In the genomic region with DNA sequence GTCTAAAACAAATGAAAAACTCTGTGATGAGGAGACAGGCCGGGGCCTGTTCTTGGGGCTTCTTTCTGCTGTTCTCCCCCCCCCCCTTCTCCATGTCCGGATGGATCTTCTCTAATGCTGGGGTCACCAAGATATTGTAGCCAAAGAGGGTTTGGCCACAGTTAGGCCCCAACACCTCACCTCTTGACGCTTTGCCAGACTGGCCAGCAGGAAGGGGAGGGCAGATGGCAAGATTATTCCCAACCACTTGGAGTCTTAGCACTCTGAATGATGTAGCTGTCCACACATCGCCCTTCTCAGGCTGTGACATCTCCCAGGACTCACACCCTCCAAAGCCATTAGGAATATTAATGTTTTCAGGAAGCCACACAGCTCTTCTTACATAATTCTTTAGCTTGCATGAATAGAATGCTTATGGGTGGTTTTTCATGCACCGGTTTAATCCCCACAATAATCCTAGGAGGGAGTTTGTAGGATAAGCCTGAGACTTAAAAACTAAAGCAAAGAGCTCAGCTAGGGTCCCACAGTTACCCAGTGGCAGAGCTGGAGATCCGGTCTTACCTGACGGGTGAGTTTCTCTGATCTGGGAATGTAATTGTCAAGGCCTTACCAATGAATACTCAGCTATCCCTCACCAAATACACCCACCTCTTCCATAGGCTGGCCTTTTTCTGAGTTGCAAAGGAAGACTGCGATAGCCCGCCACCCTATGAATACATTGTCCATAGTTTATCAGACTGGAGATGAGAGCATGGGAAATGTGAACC, we compare ENCODE assay signal across 27 mouse cellular contexts. TPM values are rescaled to one million over a fixed set of nuclear protein-coding genes. Genes with fewer than 3 reads are reported as not detected.
DNase-seq lines count a peak whose midpoint lies in the region; ATAC-seq and TF ChIP-seq lines count a peak whose summit lies in the region.
"Had no signal": no experiment of that assay in that cellular context is flagged by ENCODE, and none has a peak within 500 bp of the region (broad histone marks: within the 10 kb centered on the region; RNA-seq: fewer than 3 reads in every experiment).

No protein-coding gene starts in this region.

- no peak for TF ChIP-seq POLR2A in lung, adult 2 months (IDR thresholded peaks at IDR 0.05; ENCODE audit: borderline replicate concordance, extremely low read depth, low read depth, low read length)

- no peaks in the 10 kb centered on the region for H3K4me1 ChIP-seq in forebrain, embryonic 11.5 days (replicated peaks; ENCODE audit: control insufficient read depth, insufficient read depth, low read length)
- 0 out of 2 replicates have a peak, but pooled peaks cover 2% of the 10 kb centered on the region for H3K4me1 ChIP-seq in forebrain, embryonic 12.5 days
- H3K4me1 ChIP-seq in lung, embryonic 16.5 days (replicated peaks; ENCODE audit: control insufficient read depth, insufficient read depth, low read length), result peaks cover 8% of the 10 kb centered on the region
- H3K4me1 ChIP-seq in lung, adult 2 months (ENCODE audit: control insufficient read depth, insufficient read depth, low read length), result no peaks in the 10 kb centered on the region
- peaks cover 4% of the 10 kb centered on the region; the same call in 1 of the 2 replicates for H3K4me1 ChIP-seq in stomach, embryonic 16.5 days (ENCODE audit: control insufficient read depth, insufficient read depth, low read length)
- H3K4me1 ChIP-seq: hindbrain, embryonic 13.5 days; intestine, embryonic 15.5 days; liver, embryonic 13.5 days had no signal

- H3K4me2 ChIP-seq in forebrain, embryonic 11.5 days (ENCODE audit: low read depth, low read length, severe bottlenecking), result no peak overlapping the region
- no peak overlapping the region for H3K4me2 ChIP-seq in forebrain, embryonic 12.5 days
- H3K4me2 ChIP-seq in lung, embryonic 16.5 days (ENCODE audit: low read depth, low read length), result no peak overlapping the region
- H3K4me2 ChIP-seq in stomach, embryonic 16.5 days (ENCODE audit: low read depth, low read length), result no peak overlapping the region
- H3K4me2 ChIP-seq: hindbrain, embryonic 13.5 days; intestine, embryonic 15.5 days; kidney, embryonic 15.5 days; limb, embryonic 12.5 days; liver, embryonic 13.5 days had no signal

- H3K4me3 ChIP-seq in forebrain, embryonic 11.5 days (ENCODE audit: low read depth, low read length), result no peak overlapping the region
- no peak overlapping the region for H3K4me3 ChIP-seq in forebrain, embryonic 12.5 days (replicated peaks)
- no peak overlapping the region for H3K4me3 ChIP-seq in lung, embryonic 16.5 days (ENCODE audit: low read length)
- no peak overlapping the region for H3K4me3 ChIP-seq in lung, adult 2 months (replicated peaks; ENCODE audit: extremely low read depth, low read depth, low read length)
- H3K4me3 ChIP-seq in stomach, embryonic 16.5 days (replicated peaks; ENCODE audit: low read length), result no peak overlapping the region
- H3K4me3 ChIP-seq: hindbrain, embryonic 13.5 days; intestine, embryonic 15.5 days; kidney, embryonic 15.5 days; limb, embryonic 12.5 days; liver, embryonic 13.5 days; megakaryocyte, embryonic 14.5 days had no signal

- H3K27ac ChIP-seq in forebrain, embryonic 11.5 days (ENCODE audit: low read depth, low read length), result no peak overlapping the region
- no peak overlapping the region for H3K27ac ChIP-seq in forebrain, embryonic 12.5 days
- H3K27ac ChIP-seq in lung, embryonic 16.5 days (ENCODE audit: low read length), result no peak overlapping the region
- H3K27ac ChIP-seq in stomach, embryonic 16.5 days (ENCODE audit: low read length), result peak overlapping the region; percentile 39; the same call in 1 of the 2 replicates
- H3K27ac ChIP-seq: hindbrain, embryonic 13.5 days; intestine, embryonic 15.5 days; kidney, embryonic 15.5 days; limb, embryonic 12.5 days; liver, embryonic 13.5 days had no signal

- DNase-seq in forebrain, embryonic 11.5 days (ENCODE audit: low spot score), result peak; percentile 34
- no peak for DNase-seq in lung, adult 2 months
- peak; percentile 36 to 51 for DNase-seq in cerebellum, postnatal 36 days
- no peak for DNase-seq in adrenal gland, adult 2 months
- DNase-seq: adrenal gland, postnatal 25 days; embryo, embryonic 11 days; liver, embryonic 13.5 days; lung, postnatal 14 days; right cerebral cortex, adult 18-20 months; spleen, adult 18-20 months; thymus, postnatal 36 days had no signal

- 80% methylated on average over 9 of the region's 9 CpGs for WGBS in forebrain, embryonic 11.5 days
- 75% methylated on average over 9 of the region's 9 CpGs for WGBS in forebrain, embryonic 12.5 days
- WGBS in lung, embryonic 16.5 days, result 50% methylated on average over 9 of the region's 9 CpGs
- WGBS in lung, adult 2 months, result 64% methylated on average over 9 of the region's 9 CpGs
- WGBS in stomach, embryonic 16.5 days, result 55% methylated on average over 9 of the region's 9 CpGs

- no peak for TF ChIP-seq CTCF in lung, adult 2 months (IDR thresholded peaks at IDR 0.05; ENCODE audit: insufficient read depth, low read length)

- no peaks in the 10 kb centered on the region for H3K9me3 ChIP-seq in forebrain, embryonic 11.5 days (ENCODE audit: control insufficient read depth, low read length)
- no peaks in the 10 kb centered on the region for H3K9me3 ChIP-seq in forebrain, embryonic 12.5 days
- no peaks in the 10 kb centered on the region for H3K9me3 ChIP-seq in lung, embryonic 16.5 days (ENCODE audit: control insufficient read depth, low read length)
- no peaks in the 10 kb centered on the region for H3K9me3 ChIP-seq in stomach, embryonic 16.5 days (replicated peaks; ENCODE audit: control insufficient read depth, low read length)
- H3K9me3 ChIP-seq: hindbrain, embryonic 13.5 days; intestine, embryonic 15.5 days; kidney, embryonic 15.5 days; limb, embryonic 12.5 days; liver, embryonic 13.5 days; megakaryocyte, embryonic 14.5 days had no signal

- no peak overlapping the region for H3K9ac ChIP-seq in forebrain, embryonic 11.5 days (ENCODE audit: low read length)
- no peak overlapping the region for H3K9ac ChIP-seq in forebrain, embryonic 12.5 days
- H3K9ac ChIP-seq in lung, embryonic 16.5 days (ENCODE audit: low read length), result no peak overlapping the region
- H3K9ac ChIP-seq in stomach, embryonic 16.5 days (ENCODE audit: low read length), result no peak overlapping the region
- H3K9ac ChIP-seq: hindbrain, embryonic 13.5 days; intestine, embryonic 15.5 days; kidney, embryonic 15.5 days; limb, embryonic 12.5 days; liver, embryonic 13.5 days had no signal

- no peak for ATAC-seq in forebrain, embryonic 11.5 days (replicated peaks; ENCODE audit: low FRiP score)
- no peak for ATAC-seq in forebrain, embryonic 12.5 days (ENCODE audit: low FRiP score)
- ATAC-seq in lung, embryonic 16.5 days (ENCODE audit: low read depth), result peak; percentile 34; the same call in 1 of the 2 replicates
- peak; percentile 52; the same call in 1 of the 2 replicates for ATAC-seq in stomach, embryonic 16.5 days (ENCODE audit: insufficient read depth, low FRiP score)
- ATAC-seq: activated CD4-positive, CD25-positive, alpha-beta regulatory T cell, adult 4 months; forebrain, embryonic 16.5 days; intestine, embryonic 15.5 days; midbrain, embryonic 16.5 days; Patski had no signal

- H3K27me3 ChIP-seq in forebrain, embryonic 11.5 days (ENCODE audit: control insufficient read depth, insufficient read depth, low read length), result no peaks in the 10 kb centered on the region
- H3K27me3 ChIP-seq in forebrain, embryonic 12.5 days, result 0 out of 2 replicates have a peak, but pooled peaks cover 6% of the 10 kb centered on the region
- H3K27me3 ChIP-seq in lung, embryonic 16.5 days (ENCODE audit: control insufficient read depth, insufficient read depth, low read depth, low read length), result no peaks in the 10 kb centered on the region
- no peaks in the 10 kb centered on the region for H3K27me3 ChIP-seq in stomach, embryonic 16.5 days (ENCODE audit: control insufficient read depth, insufficient read depth, low read length)
- H3K27me3 ChIP-seq: hindbrain, embryonic 13.5 days; intestine, embryonic 15.5 days; kidney, embryonic 15.5 days; limb, embryonic 12.5 days; liver, embryonic 13.5 days; Patski had no signal

- H3K36me3 ChIP-seq in forebrain, embryonic 11.5 days (ENCODE audit: control insufficient read depth, insufficient read depth, low read length), result no peaks in the 10 kb centered on the region
- no peaks in the 10 kb centered on the region for H3K36me3 ChIP-seq in forebrain, embryonic 12.5 days (replicated peaks)
- H3K36me3 ChIP-seq in lung, embryonic 16.5 days (ENCODE audit: control insufficient read depth, insufficient read depth, low read length), result no peaks in the 10 kb centered on the region
- H3K36me3 ChIP-seq in stomach, embryonic 16.5 days (ENCODE audit: control insufficient read depth, insufficient read depth, low read length), result no peaks in the 10 kb centered on the region
- H3K36me3 ChIP-seq: hindbrain, embryonic 13.5 days; intestine, embryonic 15.5 days; kidney, embryonic 15.5 days; limb, embryonic 12.5 days; liver, embryonic 13.5 days had no signal

RNA-seq across cellular contexts. Expression of a gene that starts 35.9 kb away (rescaled TPM):
- not detected in 2 replicates for polyA plus RNA-seq in forebrain, embryonic 11.5 days (2014; fragmentation: Nextera tagmentation; extraction: Ambion mirVana)
- polyA plus RNA-seq in forebrain, embryonic 12.5 days (2016; fragmentation: Nextera tagmentation; extraction: Ambion mirVana), result 0.27 TPM in 1 of 2 replicates, not detected in the other
- 0.41 and 1.3 TPM in 2 replicates for polyA plus RNA-seq in lung, embryonic 16.5 days (2015; fragmentation: Nextera tagmentation; extraction: Ambion mirVana)
- 0.22 TPM in 1 of 2 replicates, not detected in the other for polyA plus RNA-seq in lung, adult 2 months (2012; rRNA removed)
- 0.25 and 0.52 TPM in 2 replicates for polyA plus RNA-seq in stomach, embryonic 16.5 days (2015; fragmentation: Nextera tagmentation; extraction: Ambion mirVana)
- not detected for total RNA-seq in adrenal gland, adult 2 months (2021)
- polyA plus RNA-seq in adrenal gland, adult 2 months (2012; rRNA removed), result not detected in 2 replicates
- total RNA-seq: adrenal gland, postnatal 25 days; granulocyte monocyte progenitor cell, adult 5-6 weeks; layer of hippocampus, adult 18-20 months; left cerebral cortex, adult 8-10 months had no signal
- polyA plus RNA-seq: forebrain, embryonic 16.5 days; heart, postnatal 0 days; limb, embryonic 12.5 days; liver, embryonic 13.5 days; midbrain, embryonic 16.5 days had no signal

Comparison
In these comparisons a context has a peak if more than half of its experiments do, and no peak if none do; other contexts are left out.
1. ATAC-seq: peak in lung, embryonic 16.5 days (single experiment) and stomach, embryonic 16.5 days (single experiment); none in forebrain, embryonic 11.5 days (single experiment) and forebrain, embryonic 12.5 days (single experiment).
2. DNase-seq: peak in forebrain, embryonic 11.5 days (single experiment) and cerebellum, postnatal 36 days (2 of 2); none in lung, adult 2 months (single experiment) and adrenal gland, adult 2 months (single experiment).